Mouse (Mus musculus): ENCODE measurements around the gene Rrp9.
A peak's percentile ranks its signal among the peaks of the same experiment; 100 is the strongest.

The Rrp9 gene

DNA sequence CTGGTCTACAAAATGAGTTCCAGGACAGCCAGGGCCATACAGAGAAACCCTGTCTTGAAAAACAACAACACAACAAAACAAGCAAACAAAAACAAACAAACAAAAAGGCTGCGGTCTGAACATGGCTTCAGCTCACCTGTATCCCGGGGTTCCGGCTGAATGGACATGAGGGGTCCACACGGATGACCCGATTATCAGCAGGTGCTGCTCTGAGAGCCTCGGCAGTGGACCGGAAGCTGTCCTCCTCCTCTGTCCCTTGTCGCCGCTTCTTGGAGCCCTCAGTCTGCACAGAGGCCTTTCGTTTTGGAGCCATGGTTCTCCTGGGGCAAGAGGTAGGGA lies at the start of gene Rrp9:
TSS of gene Rrp9 (plus strand) at position 301 of the 339 bp plus-strand sequence.
- DNase-seq = peak; percentile 16

DNA sequence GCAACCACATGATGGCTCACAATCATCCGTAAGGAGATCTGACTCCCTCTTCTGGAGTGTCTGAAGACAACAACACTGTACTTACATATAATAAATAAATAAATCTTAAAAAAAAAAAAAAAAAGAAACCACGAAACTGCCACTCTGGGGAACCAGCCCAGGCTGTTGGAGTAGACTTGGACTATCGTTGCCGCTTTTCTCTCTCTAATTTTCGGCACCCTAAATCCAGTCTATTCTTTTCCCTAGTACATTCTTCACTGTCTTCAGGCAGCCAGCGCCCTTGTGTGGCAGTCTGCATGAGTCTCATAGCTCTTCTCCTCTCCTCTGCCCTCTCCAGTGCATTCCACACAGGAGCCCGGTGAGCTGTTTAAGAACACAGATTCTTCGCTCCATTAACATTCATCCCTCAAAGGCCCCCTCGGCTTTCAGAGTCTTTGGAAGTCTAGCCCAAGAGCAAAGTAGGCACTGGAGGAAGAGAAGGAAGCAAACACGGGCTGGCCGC lies 47.0 kb upstream of the Rrp9 start:
- DNase-seq = no peak

DNA sequence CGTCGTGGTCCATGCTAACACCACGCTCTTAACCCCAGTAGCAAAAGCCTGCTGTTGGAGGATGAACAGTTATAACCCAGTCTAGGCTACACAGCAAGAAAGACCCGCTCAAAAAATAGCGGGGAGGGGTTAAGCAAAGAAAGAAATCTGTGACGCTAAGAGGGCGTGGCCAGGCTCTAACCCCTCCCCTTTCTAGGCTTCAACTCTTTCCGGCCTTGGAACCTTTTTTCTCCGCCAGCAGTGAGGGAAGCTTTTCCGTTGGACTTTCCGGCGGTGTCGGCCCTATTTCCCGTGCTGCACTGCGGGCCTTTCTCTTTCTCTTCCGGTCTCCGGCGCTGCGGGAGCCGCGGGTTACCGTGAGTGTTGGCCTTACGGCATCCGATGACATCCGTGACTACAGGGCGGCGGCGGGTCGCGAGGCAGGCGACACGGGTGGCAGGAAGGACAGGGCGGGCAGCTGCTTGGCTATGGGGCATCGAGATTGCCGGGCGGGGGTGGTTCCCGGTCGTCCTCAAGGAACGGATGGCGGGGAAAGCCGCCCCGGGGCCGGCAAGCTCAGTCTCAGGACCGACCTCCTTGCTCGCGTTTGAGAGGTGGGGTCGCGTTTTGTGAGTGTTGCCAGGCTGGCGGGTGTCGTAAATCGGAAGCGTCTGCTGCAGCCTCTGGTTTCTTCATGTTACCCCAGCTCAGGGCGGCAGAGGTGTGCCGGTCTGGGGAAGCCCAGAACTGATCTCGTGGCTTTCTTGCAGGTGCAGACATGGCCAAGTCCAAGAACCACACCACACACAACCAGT lies 46.3 kb upstream of the Rrp9 start, which contains the start of gene Rpl29:
TSS of gene Rpl29 (plus strand) at position 234 of the 794 bp plus-strand sequence.
- peak; percentile 97 for DNase-seq

DNA sequence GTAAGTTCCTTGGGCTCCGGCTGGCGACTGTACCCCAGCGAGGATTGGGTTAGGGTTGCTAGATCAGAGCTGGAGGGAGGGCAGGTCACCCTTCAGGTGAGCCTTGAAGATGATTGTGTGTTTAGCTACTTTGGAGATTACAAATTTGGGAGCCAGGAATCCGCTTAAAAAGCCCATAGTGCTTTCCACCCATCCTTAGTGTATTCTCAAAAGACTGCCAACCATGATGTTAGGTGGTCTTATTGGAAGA lies 45.8 kb upstream of the Rrp9 start:
- DNase-seq = no peak

DNA sequence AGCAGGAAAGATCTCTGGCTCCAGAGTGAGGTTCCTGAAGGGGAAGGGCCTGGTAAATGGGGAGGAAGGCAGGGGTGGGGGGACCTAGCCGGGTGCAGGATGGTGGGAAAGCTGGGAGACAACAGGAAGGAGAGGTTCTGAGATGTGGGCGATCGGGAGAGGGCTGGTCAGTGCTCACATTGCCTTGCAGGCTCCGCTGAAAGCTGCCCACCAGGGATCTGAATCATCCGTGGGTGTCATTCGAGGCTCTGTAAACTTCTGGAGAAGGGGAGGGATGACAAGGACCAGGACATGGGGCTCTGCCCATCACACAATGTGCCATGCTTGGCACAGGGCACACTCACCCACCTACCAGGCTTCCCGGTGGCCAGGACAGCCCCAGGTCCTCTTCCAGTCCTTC lies 42.4 kb upstream of the Rrp9 start:
- no peak for DNase-seq

DNA sequence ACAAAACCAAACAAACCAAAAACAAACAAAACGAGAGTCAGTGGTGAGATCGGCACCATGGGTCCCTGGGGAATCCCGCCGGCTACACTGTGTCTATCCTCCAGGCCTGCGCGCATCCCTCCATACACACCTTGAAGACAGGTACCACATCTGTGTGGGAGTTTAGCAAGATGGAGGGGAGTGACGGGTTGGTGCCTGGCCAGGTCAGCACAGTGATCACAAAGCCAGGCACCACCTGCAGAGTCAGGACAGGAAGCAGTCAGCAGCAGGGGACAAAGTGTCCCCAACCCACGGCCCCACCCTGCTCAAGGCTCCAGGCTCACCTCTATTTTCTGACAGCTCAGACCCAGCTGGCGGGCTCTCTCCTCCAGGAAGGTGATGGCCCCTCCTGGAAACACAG lies 39.2 kb upstream of the Rrp9 start:
- DNase-seq = no peak

- no peak for DNase-seq
These were observed 33.1 kb upstream of the Rrp9 start for GRCm38 (mm10) chr9:106442680-106443079.

DNA sequence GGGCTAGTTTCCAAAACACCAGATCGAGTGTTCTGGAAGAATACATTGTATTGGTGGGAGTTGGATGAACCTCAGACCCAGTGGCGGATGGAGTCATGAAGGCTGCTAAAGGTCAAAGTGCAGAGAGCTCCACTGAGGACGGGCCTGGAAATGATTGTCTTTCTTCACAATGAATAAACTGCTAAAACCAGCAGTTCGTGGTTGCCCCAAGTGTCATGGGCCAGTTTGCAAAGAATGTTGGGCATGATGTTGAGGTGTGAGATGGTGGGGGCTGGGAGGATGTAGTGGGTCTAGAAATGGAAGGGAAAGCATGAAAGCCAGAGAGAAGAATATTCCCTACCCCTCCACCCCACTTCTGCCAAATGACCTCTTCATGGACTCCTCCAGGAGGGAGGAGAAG lies 30.9 kb upstream of the Rrp9 start:
- no peak for DNase-seq

DNA sequence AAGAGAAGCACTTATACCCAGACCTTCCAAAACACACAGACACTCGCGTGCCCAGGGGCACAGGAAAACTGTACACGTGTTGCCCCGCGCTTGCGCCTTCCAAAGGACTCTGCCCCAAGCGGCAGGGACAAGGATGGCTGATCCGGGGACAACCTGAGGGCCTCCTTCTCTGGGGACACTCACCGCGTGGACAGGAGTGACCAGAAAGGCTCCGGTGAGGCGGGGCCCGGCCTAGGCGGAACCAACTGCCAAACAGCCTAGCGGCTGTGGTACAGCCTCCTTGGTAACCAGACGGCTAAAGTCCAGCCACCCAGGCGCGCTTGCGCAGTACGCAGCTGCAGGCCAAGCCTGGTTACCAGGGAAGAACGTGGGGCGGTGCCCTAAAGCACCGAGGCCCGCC lies 28.4 kb upstream of the Rrp9 start, which contains the start of the genes Abhd14b and Abhd14a:
TSS of gene Abhd14b (plus strand) at position 112 of the 400 bp plus-strand sequence.
TSS of gene Abhd14a (minus strand) at position 331 of the 400 bp plus-strand sequence.
- peak; percentile 95 for DNase-seq

- no peak for DNase-seq
These were observed 27.8 kb upstream of the Rrp9 start for GRCm38 (mm10) chr9:106447951-106448350.

DNA sequence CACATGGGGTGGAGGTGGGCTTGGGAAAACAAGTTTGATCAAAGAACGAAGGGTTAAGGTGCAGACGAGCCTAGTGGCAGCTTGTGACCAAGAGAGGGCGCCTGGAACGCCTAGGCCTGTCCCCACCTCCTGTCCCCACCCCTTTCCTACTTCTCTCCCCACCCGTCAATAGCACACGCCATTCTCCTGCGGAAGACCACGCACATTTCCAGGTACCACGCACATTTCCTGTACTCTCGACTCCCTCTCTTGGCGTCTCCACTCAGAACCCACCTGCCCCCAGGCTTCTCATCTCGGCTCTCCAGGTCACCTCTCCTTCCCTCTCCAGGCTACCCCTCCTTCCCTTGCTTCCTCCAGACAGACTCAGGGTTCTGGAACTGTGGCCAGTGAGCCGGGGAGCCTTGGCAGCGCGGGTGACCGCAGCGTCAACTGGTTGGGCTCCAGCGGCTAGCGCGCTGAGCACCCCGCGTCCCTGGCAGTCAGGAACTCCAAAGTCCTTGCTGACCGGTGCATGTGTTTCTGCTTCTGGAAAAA lies 27.2 kb upstream of the Rrp9 start:
- peak; percentile 90 for DNase-seq

- no peak for DNase-seq
These were observed 25.8 kb upstream of the Rrp9 start for GRCm38 (mm10) chr9:106449947-106450346.

- DNase-seq = peak; percentile 68
These were observed 25.1 kb upstream of the Rrp9 start for GRCm38 (mm10) chr9:106450661-106451060.

DNA sequence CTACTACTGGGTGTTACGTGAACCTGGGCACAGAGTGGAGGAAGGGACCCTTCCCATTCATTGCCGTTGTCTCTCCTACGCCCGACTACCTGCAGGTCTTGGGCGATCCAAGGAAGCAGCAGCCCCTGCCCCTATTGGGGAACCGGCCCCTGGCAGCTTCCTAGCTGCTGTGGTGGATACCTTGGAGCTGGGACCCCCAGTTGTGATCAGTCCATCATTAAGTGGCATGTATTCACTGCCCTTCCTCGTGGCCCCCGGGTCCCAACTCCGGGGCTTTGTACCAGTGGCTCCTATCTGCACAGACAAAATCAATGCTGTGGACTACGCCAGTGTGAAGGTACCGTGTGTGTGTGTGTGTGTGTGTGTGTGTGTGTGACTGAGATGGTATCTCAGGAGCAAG lies 24.5 kb upstream of the Rrp9 start:
- no peak for DNase-seq

DNA sequence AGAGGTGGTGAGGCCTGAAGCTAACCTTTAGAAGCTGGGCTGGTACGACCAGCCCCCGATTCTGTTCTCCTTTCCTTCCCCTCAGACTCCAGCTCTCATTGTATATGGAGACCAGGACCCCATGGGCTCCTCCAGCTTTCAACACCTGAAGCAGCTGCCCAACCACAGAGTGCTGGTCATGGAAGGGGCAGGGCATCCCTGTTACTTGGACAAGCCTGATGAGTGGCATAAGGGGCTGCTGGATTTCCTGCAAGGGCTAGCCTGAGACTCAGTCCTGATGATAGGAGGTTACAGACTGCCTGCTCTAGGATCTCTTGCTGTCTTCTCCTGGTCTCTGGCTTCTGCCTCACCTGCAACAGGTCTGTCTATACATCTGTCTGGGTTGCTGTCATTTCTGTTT lies 23.9 kb upstream of the Rrp9 start:
- no peak for DNase-seq

DNA sequence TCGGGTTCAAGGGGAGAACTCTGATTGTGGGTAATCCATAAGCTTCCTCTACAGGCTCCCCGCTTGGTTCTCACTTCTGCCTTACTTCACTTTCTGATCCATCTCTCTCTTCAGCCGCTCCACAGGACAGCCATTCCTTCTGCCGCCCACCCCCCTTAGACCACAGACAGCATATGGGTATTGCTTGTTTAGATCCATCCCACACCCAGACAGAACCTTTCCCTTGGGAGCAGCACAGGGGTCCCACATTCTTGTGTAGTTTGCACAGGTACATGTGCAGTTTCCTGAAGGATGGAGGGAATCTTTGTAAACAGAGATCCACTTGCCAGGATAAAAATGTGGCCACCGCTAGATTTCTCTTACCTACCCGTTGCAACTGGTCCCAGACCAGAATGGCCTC lies 23.4 kb upstream of the Rrp9 start:
- no peak for DNase-seq

- peak; percentile 54 for DNase-seq
These were observed 22.9 kb upstream of the Rrp9 start for GRCm38 (mm10) chr9:106452821-106453220.

- peak; percentile 74 for DNase-seq
These were observed 22.3 kb upstream of the Rrp9 start, which contains the start of gene Pcbp4 for GRCm38 (mm10) chr9:106453271-106454070. Gene Pcbp4 (plus strand): TSS chr9:106453291.

DNA sequence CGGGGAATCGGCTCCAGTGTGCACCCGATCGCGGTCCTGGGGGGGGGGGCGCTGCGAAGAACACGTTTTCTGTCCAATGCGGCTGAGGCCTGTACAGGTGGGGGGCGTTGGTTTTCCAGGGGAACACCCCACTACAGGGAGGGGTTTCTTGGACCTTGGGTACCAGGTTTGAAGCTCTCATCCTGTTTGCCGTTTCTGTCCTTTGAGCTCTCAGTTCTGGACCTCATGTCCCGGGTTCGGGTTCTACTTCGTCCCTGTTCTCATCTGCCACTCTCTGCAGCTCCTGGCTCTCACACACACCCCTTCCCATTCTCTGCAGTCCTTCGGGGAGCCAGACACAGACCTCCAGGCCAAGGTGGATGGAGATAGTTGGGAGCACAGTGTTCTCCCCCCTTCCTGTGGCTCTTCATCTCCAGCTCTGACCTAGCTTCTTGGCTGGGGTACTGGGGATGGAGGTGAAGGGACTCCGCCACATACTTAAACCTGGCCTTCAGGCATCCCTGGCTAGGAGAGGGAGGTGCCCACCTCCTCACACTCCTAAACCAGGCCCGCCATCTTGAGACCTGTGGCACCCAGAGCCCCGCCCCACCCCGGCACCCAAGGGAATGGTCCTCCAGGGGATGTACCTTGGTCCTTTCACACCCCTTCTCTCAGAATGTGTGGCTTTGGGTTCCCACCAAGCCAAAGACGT lies 21.5 kb upstream of the Rrp9 start:
- no peak for DNase-seq

DNA sequence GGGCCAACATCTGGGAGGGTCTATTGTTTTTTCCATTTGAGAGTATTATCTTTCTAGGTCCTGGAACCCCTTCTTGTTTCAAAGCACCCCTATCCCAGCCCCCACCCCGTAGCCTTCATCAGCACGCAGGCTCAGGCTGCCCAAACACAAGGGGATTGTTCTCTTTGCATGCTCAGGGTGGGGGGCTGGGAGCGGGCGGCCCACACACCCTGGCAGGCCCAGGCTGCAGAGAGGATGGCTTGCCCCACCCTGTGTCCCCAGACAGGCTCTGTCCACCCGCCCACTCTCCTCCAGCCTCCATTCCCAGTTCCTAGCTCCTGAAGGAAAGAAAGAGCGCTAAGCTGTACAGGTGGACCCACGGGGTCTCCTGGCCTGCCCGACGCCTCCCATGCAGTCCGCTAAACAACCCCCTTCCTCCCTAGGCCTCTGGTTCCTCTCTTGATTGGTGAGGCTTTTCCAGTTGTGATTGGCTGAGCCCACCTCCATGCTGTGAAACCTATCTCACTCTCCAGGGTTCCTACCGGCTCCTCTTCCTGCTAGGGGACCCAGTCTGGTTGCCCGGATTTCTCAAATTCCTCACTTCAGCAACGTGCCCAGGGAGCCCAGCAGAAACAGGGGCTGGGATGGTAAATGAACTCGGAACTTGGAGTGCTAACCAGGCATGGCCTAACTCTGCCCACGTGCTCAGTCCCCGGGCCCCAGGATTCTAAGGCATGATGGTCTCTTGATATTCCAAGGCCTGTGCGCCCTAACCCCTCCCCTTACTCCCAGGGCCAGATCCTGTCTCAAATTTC lies 20.7 kb upstream of the Rrp9 start:
- DNase-seq = no peak

- peak; percentile 43 for DNase-seq
These were observed 19.2 kb upstream of the Rrp9 start for GRCm38 (mm10) chr9:106456325-106457162.
